Mouse (Mus musculus) kidney, postnatal 0 days (tissue): ENCODE measurements around the gene Clec2d. TPM values are rescaled to one million over a fixed set of nuclear protein-coding genes. Genes with fewer than 3 reads are reported as not detected.

Source experiments
- ATAC-seq: fragments of 200-750 bp; cut with Nextera tagmentation; replicated peaks from 2 replicates; pipeline ENCODE4 v1.8.0; 2017; ENCODE audit warnings: low read depth, moderate number of reproducible peaks, moderate TSS enrichment, moderate library complexity; ENCODE audit not compliant: low FRiP score
- DNase-seq: peaks from one replicate; pipeline ENCODE4 v3.0.0-alpha.2; 2016; ENCODE audit warnings: low spot score
- H3K27ac ChIP-seq: fragments of 300-500 bp; sonication (generic); 2 replicates; pipeline ENCODE4 v1.5.1; 2014; ENCODE audit warnings: mild to moderate bottlenecking
- H3K27me3 ChIP-seq: fragments of 300-500 bp; sonication (generic); 2 replicates; pipeline ENCODE4 v1.6.1; 2014; ENCODE audit warnings: low read length, mixed read lengths; ENCODE audit not compliant: insufficient read depth
- H3K36me3 ChIP-seq: fragments of 300-500 bp; sonication (generic); 2 replicates; pipeline ENCODE4 v1.6.1; 2014; ENCODE audit warnings: low read length, mixed read lengths; ENCODE audit not compliant: insufficient read depth
- H3K4me1 ChIP-seq: fragments of 300-500 bp; sonication (generic); replicated peaks from 2 replicates; pipeline ENCODE4 v1.6.1; 2014; ENCODE audit warnings: antibody characterized with exemption, low read length, mixed read lengths; ENCODE audit not compliant: insufficient read depth
- H3K4me2 ChIP-seq: fragments of 300-500 bp; sonication (generic); 2 replicates; pipeline ENCODE4 v1.6.1; 2014; ENCODE audit warnings: mild to moderate bottlenecking, low read length, moderate library complexity, mixed read lengths
- H3K4me3 ChIP-seq: fragments of 300-500 bp; sonication (generic); replicated peaks from 2 replicates; pipeline ENCODE4 v1.5.1; 2014; ENCODE audit warnings: low read depth, low read length
- H3K9ac ChIP-seq: fragments of 300-500 bp; sonication (generic); 2 replicates; pipeline ENCODE4 v1.6.1; 2014; ENCODE audit warnings: low read depth, low read length
- H3K9me3 ChIP-seq: fragments of 300-500 bp; sonication (generic); replicated peaks from 2 replicates; pipeline ENCODE4 v1.6.1; 2016; ENCODE audit warnings: low read length, inconsistent platforms, mixed read lengths
- CTCF ChIP-seq: IDR thresholded peaks from 2 replicates; pipeline ENCODE4 v1.5.1; 2016; ENCODE audit warnings: antibody characterized with exemption, low read depth, mild to moderate bottlenecking, moderate library complexity
- WGBS: fragments of 180-500 bp; shearing (Covaris S2); extraction: QIAGEN DNeasy Blood & Tissue Kit; methylation state at CpG from one replicate; pipeline ENCODE4 v1.1.7; 2014; 5-methylcytosine and 5-hydroxymethylcytosine counted together
- polyA plus RNA-seq: library from polyadenylated mRNA; unstranded; fragments of >200 nt; fragmentation: Nextera tagmentation; extraction: Ambion mirVana; gene quantifications from 2 replicates; pipeline ENCODE4 v1.2.1, GENCODE M21; 2015

Clec2d gene
- polyA plus RNA-seq, 1 experiment from 2014 or later: 1.0 TPM

- H3K36me3 ChIP-seq: no peaks in the 10 kb centered on the region
- no peak for DNase-seq
- H3K27me3 ChIP-seq: no peaks in the 10 kb centered on the region
Observed at GRCm38 (mm10) chr6:129228935-129229773, 48.7 kb downstream of the Clec2d start.

GRCm38 (mm10) chr6:129229774-129230578 is 49.6 kb downstream of the Clec2d start:
- Histone ChIP-seq H3K4me3 (no peak overlapping the region), H3K4me1 (0 out of 2 replicates have a peak, but pooled peaks cover 3% of the 10 kb centered on the region), H3K27me3 (no peaks in the 10 kb centered on the region), H3K27ac (peak overlapping the region; percentile 93), H3K9me3 (no peaks in the 10 kb centered on the region), H3K9ac (no peak overlapping the region), H3K36me3 (no peaks in the 10 kb centered on the region), H3K4me2 (no peak overlapping the region)
- ATAC-seq (peak; percentile 72), DNase-seq (peak; percentile 93)
- TF ChIP-seq CTCF: no peak
- 42% methylated on average over 3 of the region's 3 CpGs for WGBS

More at GRCm38 (mm10) chr6:129228935-129229773, 48.7 kb downstream of the Clec2d start:
- ATAC-seq: no peak
- H3K4me3 ChIP-seq: no peak overlapping the region
- H3K4me2 ChIP-seq: no peak overlapping the region
- peak overlapping the region; percentile 93 for H3K27ac ChIP-seq
- 0 out of 2 replicates have a peak, but pooled peaks cover 3% of the 10 kb centered on the region for H3K4me1 ChIP-seq
- TF ChIP-seq CTCF: no peak
- H3K9me3 ChIP-seq: no peaks in the 10 kb centered on the region
- 38% methylated on average over 3 of the region's 3 CpGs for WGBS
- H3K9ac ChIP-seq: no peak overlapping the region

GRCm38 (mm10) chr6:129232005-129232841 is 51.8 kb downstream of the Clec2d start:
- Histone ChIP-seq H3K4me3 (no peak overlapping the region), H3K4me1 (0 out of 2 replicates have a peak, but pooled peaks cover 9% of the 10 kb centered on the region), H3K4me2 (no peak overlapping the region), H3K27me3 (no peaks in the 10 kb centered on the region), H3K9ac (no peak overlapping the region), H3K27ac (0 out of 2 replicates have a peak overlapping the region, but pooled peaks have one; percentile 15), H3K36me3 (no peaks in the 10 kb centered on the region), H3K9me3 (no peaks in the 10 kb centered on the region)
- ATAC-seq (no peak), DNase-seq (no peak)
- TF ChIP-seq CTCF: no peak
- WGBS: 70% methylated on average over 5 of the region's 5 CpGs

- Histone ChIP-seq H3K27ac (0 out of 2 replicates have a peak overlapping the region, but pooled peaks have one; percentile 47), H3K4me2 (no peak overlapping the region), H3K27me3 (no peaks in the 10 kb centered on the region), H3K4me1 (0 out of 2 replicates have a peak, but pooled peaks cover 9% of the 10 kb centered on the region), H3K36me3 (no peaks in the 10 kb centered on the region), H3K9me3 (no peaks in the 10 kb centered on the region), H3K4me3 (no peak overlapping the region), H3K9ac (no peak overlapping the region)
- DNase-seq (peak; percentile 57), ATAC-seq (no peak)
- no peak for TF ChIP-seq CTCF
- 69% methylated on average over 9 of the region's 9 CpGs for WGBS
Observed at GRCm38 (mm10) chr6:129232842-129233205, 52.4 kb downstream of the Clec2d start.

GRCm38 (mm10) chr6:129233366-129233954 is 53.0 kb downstream of the Clec2d start:
- no peak for ATAC-seq
- DNase-seq: no peak
- no peak overlapping the region for H3K9ac ChIP-seq
- no peak overlapping the region for H3K4me3 ChIP-seq
- WGBS: 81% methylated on average over 6 of the region's 6 CpGs
- H3K9me3 ChIP-seq: no peaks in the 10 kb centered on the region
- 0 out of 2 replicates have a peak, but pooled peaks cover 9% of the 10 kb centered on the region for H3K4me1 ChIP-seq
- H3K27me3 ChIP-seq: no peaks in the 10 kb centered on the region
- no peak for TF ChIP-seq CTCF
- peak overlapping the region; percentile 10; the same call in 1 of the 2 replicates for H3K27ac ChIP-seq
- H3K4me2 ChIP-seq: no peak overlapping the region
- H3K36me3 ChIP-seq: no peaks in the 10 kb centered on the region
